Mouse (Mus musculus) lung, adult 10 weeks (tissue): ENCODE results near the gene Nlrp6. TPM values are rescaled to one million over a fixed set of nuclear protein-coding genes. Genes with fewer than 3 reads are reported as not detected.

Experiments
- polyA plus RNA-seq: library from polyadenylated mRNA; stranded (reverse); fragments of 350-450 nt; fragmentation: Illumina TruSeq; extraction: RNeasy Lipid Tissue Mini Kit (QIAGEN cat#74804); gene quantifications from one replicate; pipeline ENCODE4 v1.2.3, GENCODE M21; 2014; ENCODE audit warnings: low read depth, low replicate concordance; ENCODE audit not compliant: insufficient read depth

Nlrp6 gene
- polyA plus RNA-seq = not detected

GRCm38 (mm10) chr7:140920418-140921029, at the start of gene Nlrp6:
TSS of gene Nlrp6 (plus strand) at chr7:140920902.

GRCm38 (mm10) chr7:140881696-140882468, 38.8 kb upstream of the Nlrp6 start, which contains the start of the genes Psmd13 and Sirt3:
TSS of gene Psmd13 (plus strand) at chr7:140881968.
TSS of gene Sirt3 (minus strand) at chr7:140882309.

GRCm38 (mm10) chr7:140900220-140900619, 20.5 kb upstream of the Nlrp6 start, which contains the start of gene Cox8b:
TSS of gene Cox8b (minus strand) at chr7:140900446.

GRCm38 (mm10) chr7:140941222-140942051, 20.7 kb downstream of the Nlrp6 start, which contains the start of gene Pgghg:
TSS of gene Pgghg (plus strand) at chr7:140941391.

GRCm38 (mm10) chr7:140949824-140950530, 29.3 kb downstream of the Nlrp6 start, which contains the start of gene Ifitm5:
TSS of gene Ifitm5 (minus strand) at chr7:140950291.

GRCm38 (mm10) chr7:140955758-140956555, 35.3 kb downstream of the Nlrp6 start, which contains the start of the genes Gm45717 and Ifitm2:
TSS of gene Gm45717 (minus strand) at chr7:140955937.
TSS of gene Ifitm2 (minus strand) at chr7:140955987.

GRCm38 (mm10) chr7:140966921-140967320, 46.2 kb downstream of the Nlrp6 start, which contains the start of gene Ifitm1:
TSS of gene Ifitm1 (plus strand) at chr7:140967221.

Other genes starting within 250 kb of the Nlrp6 start
- not detected for gene Olfr45, start 239.0 kb upstream of the Nlrp6 start, polyA plus RNA-seq
- not detected for gene Olfr541, start 223.6 kb upstream of the Nlrp6 start, polyA plus RNA-seq
- 65.6 TPM for gene Cyp2e1, start 157.2 kb upstream of the Nlrp6 start, polyA plus RNA-seq
- not detected for gene Syce1, start 133.1 kb upstream of the Nlrp6 start, polyA plus RNA-seq
- 0.07 TPM for gene Zfp941, start 98.7 kb upstream of the Nlrp6 start, polyA plus RNA-seq
- 18.9 TPM for gene Urah, start 85.9 kb upstream of the Nlrp6 start, polyA plus RNA-seq
- gene Scgb1c1, start 75.4 kb upstream of the Nlrp6 start, polyA plus RNA-seq = 83.0 TPM
- not detected for gene Odf3, start 73.1 kb upstream of the Nlrp6 start, polyA plus RNA-seq
- gene Gm45785, start 64.6 kb upstream of the Nlrp6 start, polyA plus RNA-seq = not detected
- 54.0 TPM for gene Ric8a, start 63.9 kb upstream of the Nlrp6 start, polyA plus RNA-seq
- gene Bet1l, start 63.3 kb upstream of the Nlrp6 start, polyA plus RNA-seq = 29.7 TPM
- 114 TPM for gene Psmd13, start 38.9 kb upstream of the Nlrp6 start, polyA plus RNA-seq
- 15.3 TPM for gene Sirt3, start 38.6 kb upstream of the Nlrp6 start, polyA plus RNA-seq
- gene Cox8b, start 20.5 kb upstream of the Nlrp6 start, polyA plus RNA-seq = 141 TPM
- gene Pgghg, start 20.5 kb downstream of the Nlrp6 start, polyA plus RNA-seq = 13.7 TPM
- gene Ifitm5, start 29.4 kb downstream of the Nlrp6 start, polyA plus RNA-seq = 1.2 TPM
- not detected for gene Gm45717, start 35.0 kb downstream of the Nlrp6 start, polyA plus RNA-seq
- 663 TPM for gene Ifitm2, start 35.1 kb downstream of the Nlrp6 start, polyA plus RNA-seq
- 139 TPM for gene Ifitm1, start 46.3 kb downstream of the Nlrp6 start, polyA plus RNA-seq
- gene Ifitm3, start 89.9 kb downstream of the Nlrp6 start, polyA plus RNA-seq = 811 TPM
- 21.7 TPM for gene Ifitm6, start 97.0 kb downstream of the Nlrp6 start, polyA plus RNA-seq
- gene Gm17387, start 108.2 kb downstream of the Nlrp6 start, polyA plus RNA-seq = not detected
- not detected for gene B4galnt4, start 140.2 kb downstream of the Nlrp6 start, polyA plus RNA-seq
- gene Pkp3, start 157.3 kb downstream of the Nlrp6 start, polyA plus RNA-seq = 12.5 TPM
- gene Sigirr, start 179.7 kb downstream of the Nlrp6 start, polyA plus RNA-seq = 23.1 TPM
- 1.0 TPM for gene Ano9, start 196.9 kb downstream of the Nlrp6 start, polyA plus RNA-seq
- 14.6 TPM for gene Ptdss2, start 201.5 kb downstream of the Nlrp6 start, polyA plus RNA-seq